Mouse (Mus musculus): ENCODE results near the gene Gm20538. TPM values are rescaled to one million over a fixed set of nuclear protein-coding genes. Genes with fewer than 3 reads are reported as not detected.

Gm20538 gene
- total and polyA plus RNA-seq, 3 experiments, result not detected

- Histone ChIP-seq H3K4me3 (ENCODE audit: low read depth, low read length) (no peak overlapping the region), H3K27me3 (ENCODE audit: insufficient read depth, low read length) (peaks cover 10% of the 10 kb centered on the region), H3K9me3 (replicated peaks) (no peaks in the 10 kb centered on the region), H3K36me3 (replicated peaks) (no peaks in the 10 kb centered on the region), H3K4me1 (ENCODE audit: insufficient read depth, low read depth, low read length) (no peaks in the 10 kb centered on the region)
- no peak for DNase-seq (ENCODE audit: low spot score)
- TF ChIP-seq CTCF (IDR thresholded peaks at IDR 0.05; ENCODE audit: low read depth, low read length) (no peak), GATA2 (IDR thresholded peaks at IDR 0.05; ENCODE audit: borderline replicate concordance, low read depth, low read length) (no peak), GATA1 (IDR thresholded peaks at IDR 0.05; ENCODE audit: borderline replicate concordance, low read length) (no peak), POLR2AphosphoS5 (IDR thresholded peaks at IDR 0.05; ENCODE audit: insufficient replicate concordance, low read depth, low read length) (no peak), TAL1 (conservative IDR thresholded peaks at IDR 0.05; ENCODE audit: low read depth, low read length) (no peak)
- no peak for ATAC-seq (ENCODE audit: extremely low read depth, insufficient number of reproducible peaks, low FRiP score, poor library complexity, severe bottlenecking)
Observed at GRCm38 (mm10) chr19:44501925-44502324, 50.7 kb downstream of the Gm20538 start.

GRCm38 (mm10) chr19:44500240-44500639 lies 52.4 kb downstream of the Gm20538 start:
- no peaks in the 10 kb centered on the region for H3K9me3 ChIP-seq (replicated peaks)
- ATAC-seq (ENCODE audit: extremely low read depth, insufficient number of reproducible peaks, low FRiP score, poor library complexity, severe bottlenecking), result no peak
- H3K36me3 ChIP-seq (replicated peaks), result no peaks in the 10 kb centered on the region
- no peaks in the 10 kb centered on the region for H3K4me1 ChIP-seq (ENCODE audit: insufficient read depth, low read depth, low read length)
- H3K4me3 ChIP-seq (ENCODE audit: low read depth, low read length), result no peak overlapping the region
- peaks cover 10% of the 10 kb centered on the region for H3K27me3 ChIP-seq (ENCODE audit: insufficient read depth, low read length)
- TF ChIP-seq GATA2 (IDR thresholded peaks at IDR 0.05; ENCODE audit: borderline replicate concordance, low read depth, low read length) (no peak), GATA1 (IDR thresholded peaks at IDR 0.05; ENCODE audit: borderline replicate concordance, low read length) (no peak), POLR2AphosphoS5 (IDR thresholded peaks at IDR 0.05; ENCODE audit: insufficient replicate concordance, low read depth, low read length) (no peak), TAL1 (conservative IDR thresholded peaks at IDR 0.05; ENCODE audit: low read depth, low read length) (no peak), CTCF (IDR thresholded peaks at IDR 0.05; ENCODE audit: low read depth, low read length) (no peak)
- DNase-seq (ENCODE audit: low spot score), result no peak

GRCm38 (mm10) chr19:44498936-44499335 lies 53.7 kb downstream of the Gm20538 start:
- Histone ChIP-seq H3K4me3 (ENCODE audit: low read depth, low read length) (no peak overlapping the region), H3K9me3 (replicated peaks) (no peaks in the 10 kb centered on the region), H3K4me1 (ENCODE audit: insufficient read depth, low read depth, low read length) (no peaks in the 10 kb centered on the region), H3K36me3 (replicated peaks) (no peaks in the 10 kb centered on the region), H3K27me3 (ENCODE audit: insufficient read depth, low read length) (peaks cover 10% of the 10 kb centered on the region)
- no peak for TF ChIP-seq TAL1 (conservative IDR thresholded peaks at IDR 0.05; ENCODE audit: low read depth, low read length)
- no peak for TF ChIP-seq CTCF (IDR thresholded peaks at IDR 0.05; ENCODE audit: low read depth, low read length)
- no peak for TF ChIP-seq GATA1 (IDR thresholded peaks at IDR 0.05; ENCODE audit: borderline replicate concordance, low read length)
- no peak for TF ChIP-seq POLR2AphosphoS5 (IDR thresholded peaks at IDR 0.05; ENCODE audit: insufficient replicate concordance, low read depth, low read length)
- ATAC-seq (ENCODE audit: extremely low read depth, insufficient number of reproducible peaks, low FRiP score, poor library complexity, severe bottlenecking) (no peak), DNase-seq (ENCODE audit: low spot score) (no peak)

GRCm38 (mm10) chr19:44496941-44497340 lies 55.7 kb downstream of the Gm20538 start:
- no peaks in the 10 kb centered on the region for H3K4me1 ChIP-seq (ENCODE audit: insufficient read depth, low read depth, low read length)
- H3K27me3 ChIP-seq (ENCODE audit: insufficient read depth, low read length), result peaks cover 11% of the 10 kb centered on the region
- H3K4me3 ChIP-seq (ENCODE audit: low read depth, low read length), result no peak overlapping the region
- no peaks in the 10 kb centered on the region for H3K9me3 ChIP-seq (replicated peaks)
- DNase-seq (ENCODE audit: low spot score), result no peak
- no peak for TF ChIP-seq CTCF (IDR thresholded peaks at IDR 0.05; ENCODE audit: low read depth, low read length)
- TF ChIP-seq TAL1 (conservative IDR thresholded peaks at IDR 0.05; ENCODE audit: low read depth, low read length), result no peak
- TF ChIP-seq POLR2AphosphoS5 (IDR thresholded peaks at IDR 0.05; ENCODE audit: insufficient replicate concordance, low read depth, low read length), result no peak
- no peak for TF ChIP-seq GATA1 (IDR thresholded peaks at IDR 0.05; ENCODE audit: borderline replicate concordance, low read length)
- no peak for TF ChIP-seq GATA2 (IDR thresholded peaks at IDR 0.05; ENCODE audit: borderline replicate concordance, low read depth, low read length)
- no peak for ATAC-seq (ENCODE audit: extremely low read depth, insufficient number of reproducible peaks, low FRiP score, poor library complexity, severe bottlenecking)
- no peaks in the 10 kb centered on the region for H3K36me3 ChIP-seq (replicated peaks)

- no peaks in the 10 kb centered on the region for H3K4me1 ChIP-seq (ENCODE audit: insufficient read depth, low read depth, low read length)
- no peaks in the 10 kb centered on the region for H3K9me3 ChIP-seq (replicated peaks)
- no peak overlapping the region for H3K4me3 ChIP-seq (ENCODE audit: low read depth, low read length)
- peaks cover 15% of the 10 kb centered on the region for H3K27me3 ChIP-seq (ENCODE audit: insufficient read depth, low read length)
- DNase-seq (ENCODE audit: low spot score) (no peak), ATAC-seq (ENCODE audit: extremely low read depth, insufficient number of reproducible peaks, low FRiP score, poor library complexity, severe bottlenecking) (no peak)
- no peaks in the 10 kb centered on the region for H3K36me3 ChIP-seq (replicated peaks)
- TF ChIP-seq GATA2 (IDR thresholded peaks at IDR 0.05; ENCODE audit: borderline replicate concordance, low read depth, low read length) (no peak), CTCF (IDR thresholded peaks at IDR 0.05; ENCODE audit: low read depth, low read length) (no peak), POLR2AphosphoS5 (IDR thresholded peaks at IDR 0.05; ENCODE audit: insufficient replicate concordance, low read depth, low read length) (no peak), GATA1 (IDR thresholded peaks at IDR 0.05; ENCODE audit: borderline replicate concordance, low read length) (no peak), TAL1 (conservative IDR thresholded peaks at IDR 0.05; ENCODE audit: low read depth, low read length) (no peak)
Observed at GRCm38 (mm10) chr19:44496511-44496910, 56.1 kb downstream of the Gm20538 start.

Other genes starting within 250 kb of the Gm20538 start
- 0.23 TPM in 1 of 2 replicates, not detected in the other for gene Scd4, start 219.7 kb downstream of the Gm20538 start, total RNA-seq (2014; fragmentation: Nextera tagmentation)
- gene Scd4, start 219.7 kb downstream of the Gm20538 start, total RNA-seq (2017), result 0.44 and 0.76 TPM in 2 replicates
- 0.10 and 0.13 TPM in 2 replicates for gene Scd4, start 219.7 kb downstream of the Gm20538 start, polyA plus RNA-seq (2012)
- gene Scd1, start 145.0 kb downstream of the Gm20538 start, total RNA-seq (2014; fragmentation: Nextera tagmentation), result 0.38 and 0.63 TPM in 2 replicates
- gene Scd1, start 145.0 kb downstream of the Gm20538 start, total RNA-seq (2017), result 5.6 and 6.4 TPM in 2 replicates
- 6.6 TPM in 2 replicates for gene Scd1, start 145.0 kb downstream of the Gm20538 start, polyA plus RNA-seq (2012)
- not detected in 2 replicates for gene Wnt8b, start 59.4 kb downstream of the Gm20538 start, total RNA-seq (2014; fragmentation: Nextera tagmentation)
- gene Wnt8b, start 59.4 kb downstream of the Gm20538 start, total RNA-seq (2017), result 0.05 TPM in 1 of 2 replicates, not detected in the other
- not detected in 2 replicates for gene Wnt8b, start 59.4 kb downstream of the Gm20538 start, polyA plus RNA-seq (2012)
- 0.98 and 1.4 TPM in 2 replicates for gene Sec31b, start 7.0 kb downstream of the Gm20538 start, total RNA-seq (2014; fragmentation: Nextera tagmentation)
- 0.12 and 0.16 TPM in 2 replicates for gene Sec31b, start 7.0 kb downstream of the Gm20538 start, total RNA-seq (2017)
- gene Sec31b, start 7.0 kb downstream of the Gm20538 start, polyA plus RNA-seq (2012), result 0.21 and 0.37 TPM in 2 replicates
- gene Ndufb8, start 2.6 kb upstream of the Gm20538 start, total RNA-seq (2014; fragmentation: Nextera tagmentation), result 93.1 and 136 TPM in 2 replicates
- 362 and 370 TPM in 2 replicates for gene Ndufb8, start 2.6 kb upstream of the Gm20538 start, total RNA-seq (2017)
- gene Ndufb8, start 2.6 kb upstream of the Gm20538 start, polyA plus RNA-seq (2012), result 214 and 238 TPM in 2 replicates
- 11.7 and 12.5 TPM in 2 replicates for gene Hif1an, start 10.0 kb upstream of the Gm20538 start, total RNA-seq (2014; fragmentation: Nextera tagmentation)
- 7.4 and 9.9 TPM in 2 replicates for gene Hif1an, start 10.0 kb upstream of the Gm20538 start, total RNA-seq (2017)
- gene Hif1an, start 10.0 kb upstream of the Gm20538 start, polyA plus RNA-seq (2012), result 14.2 and 15.0 TPM in 2 replicates
- gene Pax2, start 203.2 kb upstream of the Gm20538 start, total RNA-seq (2014; fragmentation: Nextera tagmentation), result not detected in 2 replicates
- gene Pax2, start 203.2 kb upstream of the Gm20538 start, total RNA-seq (2017), result 0.27 TPM in 1 of 2 replicates, not detected in the other
- gene Pax2, start 203.2 kb upstream of the Gm20538 start, polyA plus RNA-seq (2012), result not detected in 2 replicates